Mouse (Mus musculus) heart, embryonic 14.5 days (tissue): ENCODE measurements at regions not wholly inside any gene's neighbourhood (a gene's known extent, or its start where the extent isn't known, plus 50 kb on each side); places are given as distances from the start of the nearest gene placed in this dataset.

Source experiments
- ATAC-seq: fragments of 200-750 bp; cut with Nextera tagmentation; 2 replicates; pipeline ENCODE4 v1.8.0; 2017; ENCODE audit warnings: low read depth, moderate TSS enrichment; ENCODE audit not compliant: insufficient number of reproducible peaks, insufficient read depth, low FRiP score
- H3K27ac ChIP-seq, 2 experiments: fragments of 200-500 bp in 1 of 2; fragments of 300-500 bp in 1 of 2; sonication (generic) in 1 of 2; replicated peaks in 1 of 2; 2 replicates each; pipeline ENCODE4 v1.5.1; 2012 to 2014; ENCODE audit warnings: low read depth in 2 of 2, low read length in 2 of 2, control low read depth in 1 of 2, mild to moderate bottlenecking in 1 of 2, mixed read lengths in 1 of 2; ENCODE audit not compliant: control insufficient read depth in 1 of 2, insufficient read depth in 1 of 2
- H3K27me3 ChIP-seq: fragments of 300-500 bp; sonication (generic); 2 replicates; pipeline ENCODE4 v1.6.1; 2014; ENCODE audit warnings: mild to moderate bottlenecking, low read length, control low read depth; ENCODE audit not compliant: control insufficient read depth, insufficient read depth
- H3K36me3 ChIP-seq: fragments of 300-500 bp; sonication (generic); 2 replicates; pipeline ENCODE4 v1.6.1; 2014; ENCODE audit warnings: mild to moderate bottlenecking, control low read depth, low read length, mixed read lengths; ENCODE audit not compliant: control insufficient read depth, insufficient read depth
- H3K4me1 ChIP-seq, 2 experiments: fragments of 200-500 bp in 1 of 2; fragments of 300-500 bp in 1 of 2; sonication (generic) in 1 of 2; 2 replicates each; pipeline ENCODE4 v1.6.1; 2012 to 2014; ENCODE audit warnings: low read length in 2 of 2, control low read depth in 1 of 2, mixed read lengths in 1 of 2; ENCODE audit not compliant: control insufficient read depth in 2 of 2, insufficient read depth in 2 of 2
- H3K4me2 ChIP-seq: fragments of 300-500 bp; sonication (generic); 2 replicates; pipeline ENCODE4 v1.6.1; 2014; ENCODE audit warnings: mild to moderate bottlenecking, low read length
- H3K4me3 ChIP-seq, 2 experiments: fragments of 200-500 bp in 1 of 2; fragments of 300-500 bp in 1 of 2; sonication (generic) in 1 of 2; 2 replicates each; pipeline ENCODE4 v1.5.1; 2012 to 2014; ENCODE audit warnings: low read length in 2 of 2, mild to moderate bottlenecking in 2 of 2, control low read depth in 1 of 2, low read depth in 1 of 2, moderate library complexity in 1 of 2; ENCODE audit not compliant: control insufficient read depth in 1 of 2, insufficient read depth in 1 of 2
- H3K9ac ChIP-seq: fragments of 300-500 bp; sonication (generic); 2 replicates; pipeline ENCODE4 v1.6.1; 2014; ENCODE audit warnings: mild to moderate bottlenecking, low read length
- H3K9me3 ChIP-seq: fragments of 300-500 bp; sonication (generic); 2 replicates; pipeline ENCODE4 v1.6.1; 2016; ENCODE audit warnings: low read length, control low read depth; ENCODE audit not compliant: control insufficient read depth
- WGBS: fragments of 180-500 bp; shearing (Covaris S2); extraction: QIAGEN DNeasy Blood & Tissue Kit; methylation state at CpG from one replicate; pipeline ENCODE4 v1.1.7; 2014; 5-methylcytosine and 5-hydroxymethylcytosine counted together

- ATAC-seq: no peak
- H3K36me3 ChIP-seq: no peaks in the 10 kb centered on the region
- WGBS: 87% methylated on average over 3 of the region's 3 CpGs
- no peaks in the 10 kb centered on the region for H3K4me1 ChIP-seq
- H3K9me3 ChIP-seq: no peaks in the 10 kb centered on the region
- H3K4me2 ChIP-seq: no peak overlapping the region
- H3K4me3 ChIP-seq: no peak overlapping the region
- H3K27ac ChIP-seq: no peak overlapping the region
- H3K27me3 ChIP-seq: no peaks in the 10 kb centered on the region
- no peak overlapping the region for H3K9ac ChIP-seq
Measured at GRCm38 (mm10) chr1:73389174-73389573, 373.5 kb upstream of the Tnp1 start.

- Histone ChIP-seq H3K4me3 (no peak overlapping the region), H3K4me2 (no peak overlapping the region), H3K36me3 (no peaks in the 10 kb centered on the region), H3K4me1 (no peaks in the 10 kb centered on the region; a peak in 1 of 4 replicates), H3K9me3 (no peaks in the 10 kb centered on the region), H3K27me3 (no peaks in the 10 kb centered on the region), H3K9ac (no peak overlapping the region), H3K27ac (no peak overlapping the region)
- WGBS: 77% methylated on average over 9 of the region's 9 CpGs
- ATAC-seq: no peak
Measured at GRCm38 (mm10) chr1:73381578-73381977, 365.9 kb upstream of the Tnp1 start.

GRCm38 (mm10) chr1:73374531-73375375 lies 359.0 kb upstream of the Tnp1 start:
- ATAC-seq: no peak
- Histone ChIP-seq H3K27ac (no peak overlapping the region), H3K9ac (no peak overlapping the region), H3K4me1 (no peaks in the 10 kb centered on the region), H3K36me3 (no peaks in the 10 kb centered on the region), H3K4me3 (no peak overlapping the region), H3K27me3 (no peaks in the 10 kb centered on the region), H3K4me2 (no peak overlapping the region), H3K9me3 (no peaks in the 10 kb centered on the region)
- WGBS: 74% methylated on average over 7 of the region's 7 CpGs

- Histone ChIP-seq H3K27ac (no peak overlapping the region), H3K9me3 (no peaks in the 10 kb centered on the region), H3K4me1 (peaks cover 21 to 49% of the 10 kb centered on the region in 2 experiments), H3K4me3 (no peak overlapping the region), H3K27me3 (no peaks in the 10 kb centered on the region), H3K36me3 (no peaks in the 10 kb centered on the region), H3K9ac (no peak overlapping the region), H3K4me2 (no peak overlapping the region)
- ATAC-seq: no peak
- WGBS: 58% methylated on average over 5 of the region's 5 CpGs
Measured at GRCm38 (mm10) chr1:73368222-73368621, 352.5 kb upstream of the Tnp1 start.

- no peaks in the 10 kb centered on the region for H3K36me3 ChIP-seq
- H3K27me3 ChIP-seq: no peaks in the 10 kb centered on the region
- ATAC-seq: peak; percentile 23; the same call in 1 of the 2 replicates
- WGBS: 16% methylated on average over 4 of the region's 4 CpGs
- H3K27ac ChIP-seq: peak overlapping the region; percentile 70 to 73
- H3K9me3 ChIP-seq: no peaks in the 10 kb centered on the region
- H3K4me1 ChIP-seq: peaks cover 40 to 70% of the 10 kb centered on the region in 2 experiments
- no peak overlapping the region for H3K4me3 ChIP-seq
- no peak overlapping the region for H3K9ac ChIP-seq
- no peak overlapping the region for H3K4me2 ChIP-seq
Measured at GRCm38 (mm10) chr1:73365842-73366241, 350.1 kb upstream of the Tnp1 start.

- peaks cover 40 to 70% of the 10 kb centered on the region in 2 experiments for H3K4me1 ChIP-seq
- H3K27ac ChIP-seq: peak overlapping the region; percentile 85 to 98; a peak in 3 of 4 replicates
- no peak for ATAC-seq
- H3K4me2 ChIP-seq: peak overlapping the region; percentile 51
- H3K9me3 ChIP-seq: no peaks in the 10 kb centered on the region
- no peaks in the 10 kb centered on the region for H3K36me3 ChIP-seq
- WGBS: 73% methylated on average over 7 of the region's 7 CpGs
- no peaks in the 10 kb centered on the region for H3K27me3 ChIP-seq
- H3K4me3 ChIP-seq: no peak overlapping the region
- H3K9ac ChIP-seq: 0 out of 2 replicates have a peak overlapping the region, but pooled peaks have one; percentile 4
Measured at GRCm38 (mm10) chr1:73364300-73364683, 348.6 kb upstream of the Tnp1 start.

GRCm38 (mm10) chr1:73363549-73364299 lies 348.0 kb upstream of the Tnp1 start:
- H3K27ac ChIP-seq: peak overlapping the region; percentile 85 to 98
- no peaks in the 10 kb centered on the region for H3K27me3 ChIP-seq
- peaks cover 40 to 70% of the 10 kb centered on the region in 2 experiments for H3K4me1 ChIP-seq
- H3K4me2 ChIP-seq: peak overlapping the region; percentile 51
- WGBS: 3% methylated on average over 7 of the region's 7 CpGs
- ATAC-seq: peak; percentile 60
- peak overlapping the region in 1 of 2 experiments; percentile 1; a peak in 1 of 4 replicates for H3K4me3 ChIP-seq
- H3K9ac ChIP-seq: peak overlapping the region; percentile 6
- H3K9me3 ChIP-seq: no peaks in the 10 kb centered on the region
- H3K36me3 ChIP-seq: no peaks in the 10 kb centered on the region
